Mouse (Mus musculus): ENCODE measurements around the gene Fam222a.

Fam222a gene

GRCm38 (mm10) chr5:114656305-114656704 lies 88.5 kb downstream of the Fam222a start:
- no peak for DNase-seq (ENCODE audit: low read depth)

- no peak for DNase-seq (ENCODE audit: low read depth)
Observed at GRCm38 (mm10) chr5:114657426-114657825, 89.6 kb downstream of the Fam222a start.

GRCm38 (mm10) chr5:114658255-114658654 lies 90.4 kb downstream of the Fam222a start, which contains the start of gene Trpv4:
Trpv4 (minus strand) TSS chr5:114658421.
- DNase-seq (ENCODE audit: low read depth) = no peak

GRCm38 (mm10) chr5:114661029-114661428 lies 93.2 kb downstream of the Fam222a start:
- peak; percentile 73 for DNase-seq (ENCODE audit: low read depth)

Data from 416B (cell line).